Mouse (Mus musculus): ENCODE results near the gene Med4.
"Not testable (repeated sequence)": the region's sequence is repeated elsewhere in the genome, so short reads cannot be mapped to it uniquely, and the experiment has no call there.

Gene Med4

GRCm38 (mm10) chr14:73501721-73502120 lies 8.1 kb upstream of the Med4 start:
- no peak for DNase-seq (ENCODE audit: low read depth, low spot score)

GRCm38 (mm10) chr14:73502591-73503184 lies 7.1 kb upstream of the Med4 start:
- no peak for DNase-seq (ENCODE audit: low read depth, low spot score)

- no peak for DNase-seq (ENCODE audit: low read depth, low spot score)
These were observed 6.4 kb upstream of the Med4 start for GRCm38 (mm10) chr14:73503237-73503933.

GRCm38 (mm10) chr14:73506283-73506682 lies 3.5 kb upstream of the Med4 start:
- no peak for DNase-seq (ENCODE audit: low read depth, low spot score)

- DNase-seq (ENCODE audit: low read depth, low spot score), result no peak
These were observed 2.6 kb upstream of the Med4 start for GRCm38 (mm10) chr14:73507200-73507599.

GRCm38 (mm10) chr14:73507702-73508376 lies 2.0 kb upstream of the Med4 start:
- no peak for DNase-seq (ENCODE audit: low read depth, low spot score)

GRCm38 (mm10) chr14:73508630-73509395 lies 1.0 kb upstream of the Med4 start:
- DNase-seq (ENCODE audit: low read depth, low spot score), result no peak

- no peak for DNase-seq (ENCODE audit: low read depth, low spot score)
These were observed 14.3 kb downstream of the Med4 start for GRCm38 (mm10) chr14:73524136-73524535.

- DNase-seq (ENCODE audit: low read depth, low spot score), result peak; percentile 95
These were observed 15.1 kb downstream of the Med4 start, which contains the start of gene Sucla2 for GRCm38 (mm10) chr14:73524766-73525448. Gene Sucla2 (plus strand): TSS chr14:73525319.

GRCm38 (mm10) chr14:73528661-73529060 lies 18.8 kb downstream of the Med4 start:
- not testable (repeated sequence) for DNase-seq (ENCODE audit: low read depth, low spot score)

GRCm38 (mm10) chr14:73533755-73534465 lies 24.1 kb downstream of the Med4 start:
- no peak for DNase-seq (ENCODE audit: low read depth, low spot score)

- DNase-seq (ENCODE audit: low read depth, low spot score), result no peak
These were observed 25.8 kb downstream of the Med4 start for GRCm38 (mm10) chr14:73535641-73536040.

GRCm38 (mm10) chr14:73543781-73544180 lies 34.0 kb downstream of the Med4 start:
- no peak for DNase-seq (ENCODE audit: low read depth, low spot score)

- no peak for DNase-seq (ENCODE audit: low read depth, low spot score)
These were observed 37.2 kb downstream of the Med4 start for GRCm38 (mm10) chr14:73547034-73547433.

- no peak for DNase-seq (ENCODE audit: low read depth, low spot score)
These were observed 38.2 kb downstream of the Med4 start, which contains the start of gene Nudt15 for GRCm38 (mm10) chr14:73548051-73548450. Gene Nudt15 (minus strand): TSS chr14:73548242.

GRCm38 (mm10) chr14:73550291-73550690 lies 40.5 kb downstream of the Med4 start:
- no peak for DNase-seq (ENCODE audit: low read depth, low spot score)

GRCm38 (mm10) chr14:73550732-73551131 lies 40.9 kb downstream of the Med4 start:
- DNase-seq (ENCODE audit: low read depth, low spot score), result peak; percentile 7

GRCm38 (mm10) chr14:73551164-73551563 lies 41.3 kb downstream of the Med4 start:
- DNase-seq (ENCODE audit: low read depth, low spot score), result no peak

- DNase-seq (ENCODE audit: low read depth, low spot score), result peak; percentile 94
These were observed 42.7 kb downstream of the Med4 start for GRCm38 (mm10) chr14:73552341-73553121.
